Mouse (Mus musculus) heart, adult 10 weeks (tissue): ENCODE results near the gene Ptpn7. TPM values are rescaled to one million over a fixed set of nuclear protein-coding genes. Genes with fewer than 3 reads are reported as not detected.

Experiments used
- polyA plus RNA-seq: library from polyadenylated mRNA; stranded (reverse); fragments of 350-450 nt; fragmentation: Illumina TruSeq; extraction: RNeasy Lipid Tissue Mini Kit (QIAGEN cat#74804); gene quantifications from one replicate; pipeline ENCODE4 v1.2.3, GENCODE M21; 2014; ENCODE audit warnings: low read depth, low replicate concordance

Ptpn7 gene
- polyA plus RNA-seq = 0.86 TPM

GRCm38 (mm10) chr1:135132473-135132872 is at the start of gene Ptpn7:
Ptpn7 (plus strand) TSS chr1:135132700.

GRCm38 (mm10) chr1:135105124-135105523 is 27.4 kb upstream of the Ptpn7 start, which contains the start of gene Lgr6:
Lgr6 (minus strand) TSS chr1:135105276.

GRCm38 (mm10) chr1:135146077-135146945 is 13.8 kb downstream of the Ptpn7 start, which contains the start of gene Arl8a:
Arl8a (plus strand) TSS chr1:135146824.

DNA sequence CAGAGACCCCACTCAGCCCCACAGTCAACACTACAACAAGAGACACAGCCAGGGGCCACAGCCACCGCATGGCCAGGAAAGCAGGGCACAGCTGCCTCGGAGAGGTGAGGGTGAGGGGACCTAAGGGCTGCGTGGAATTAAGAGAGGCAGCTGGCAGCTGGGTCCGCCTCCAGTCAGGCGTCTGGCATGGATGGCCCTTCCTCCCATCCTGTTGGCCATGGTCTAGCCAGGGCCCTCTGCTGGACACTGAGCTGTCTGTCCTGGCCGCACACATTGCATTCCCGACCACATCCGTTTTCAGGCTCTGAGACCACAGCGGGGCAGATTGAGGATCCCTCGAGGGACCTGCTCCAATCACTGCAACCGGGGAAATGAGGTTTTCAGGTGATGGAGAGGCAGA is 34.9 kb downstream of the Ptpn7 start, which contains the start of gene Gpr37l1:
Gene Gpr37l1, minus strand, starts transcription at position 247 of the 400 bp plus-strand sequence.

Other genes with a start within 250 kb of the Ptpn7 start
- gene Ppp1r12b, start 176.8 kb upstream of the Ptpn7 start, polyA plus RNA-seq = 103 TPM
- gene Ube2t, start 170.1 kb upstream of the Ptpn7 start, polyA plus RNA-seq = 6.2 TPM
- 24.1 TPM for gene Lgr6, start 27.4 kb upstream of the Ptpn7 start, polyA plus RNA-seq
- gene Arl8a, start 14.1 kb downstream of the Ptpn7 start, polyA plus RNA-seq = 28.0 TPM
- gene Gpr37l1, start 35.0 kb downstream of the Ptpn7 start, polyA plus RNA-seq = 1.2 TPM
- not detected for gene Elf3, start 125.9 kb downstream of the Ptpn7 start, polyA plus RNA-seq
- gene Rnpep, start 151.4 kb downstream of the Ptpn7 start, polyA plus RNA-seq = 30.7 TPM
- gene Timm17a, start 181.1 kb downstream of the Ptpn7 start, polyA plus RNA-seq = 236 TPM
- gene Lmod1, start 192.1 kb downstream of the Ptpn7 start, polyA plus RNA-seq = 5.8 TPM
- 7.9 TPM for gene Shisa4, start 242.5 kb downstream of the Ptpn7 start, polyA plus RNA-seq